Mouse (Mus musculus): ENCODE results near the gene Fry. TPM values are rescaled to one million over a fixed set of nuclear protein-coding genes. Genes with fewer than 3 reads are reported as not detected.

The Fry gene
- total and polyA plus RNA-seq, 2 experiments from 2014 or later, result 62.6 to 129 TPM

DNA sequence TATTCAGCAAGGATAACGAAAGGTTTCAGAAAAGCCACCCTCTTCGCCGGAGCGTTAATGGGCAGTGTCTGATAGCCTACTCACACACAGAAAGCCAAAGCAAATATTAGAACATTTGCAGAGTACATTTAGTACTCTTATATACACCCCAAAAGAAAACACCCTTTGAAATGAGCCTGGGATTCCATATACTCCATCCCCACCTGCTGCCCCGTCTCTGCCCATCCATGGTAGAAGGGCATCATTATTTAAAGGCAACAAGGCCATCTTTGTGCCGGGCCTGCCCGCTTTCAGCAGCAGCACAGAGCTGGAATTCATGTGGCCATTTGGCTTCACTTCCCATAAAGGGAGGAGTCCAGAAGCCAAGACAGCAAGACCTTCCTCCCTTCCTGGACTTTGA lies 219.3 kb downstream of the Fry start:
- ATAC-seq (ENCODE audit: low FRiP score) (no peak), DNase-seq (ENCODE audit: low spot score) (peak; percentile 20)
- Histone ChIP-seq H3K4me2 (ENCODE audit: low read depth, low read length, poor library complexity, severe bottlenecking) (no peak overlapping the region), H3K9ac (replicated peaks; ENCODE audit: low read length, poor library complexity, severe bottlenecking) (no peak overlapping the region), H3K36me3 (ENCODE audit: insufficient read depth, low read length) (peaks cover 4% of the 10 kb centered on the region; the same call in 1 of the 2 replicates), H3K27me3 (ENCODE audit: insufficient read depth, low read length) (no peaks in the 10 kb centered on the region), H3K4me1 (ENCODE audit: insufficient read depth, low read length) (no peaks in the 10 kb centered on the region), H3K9me3 (ENCODE audit: low read length) (no peaks in the 10 kb centered on the region), H3K27ac (ENCODE audit: low read depth, low read length) (no peak overlapping the region), H3K4me3 (ENCODE audit: low read depth, low read length) (no peak overlapping the region)
- WGBS, result 79% methylated on average over 7 of the region's 7 CpGs
- no peak for TF ChIP-seq CTCF (IDR thresholded peaks at IDR 0.05)

DNA sequence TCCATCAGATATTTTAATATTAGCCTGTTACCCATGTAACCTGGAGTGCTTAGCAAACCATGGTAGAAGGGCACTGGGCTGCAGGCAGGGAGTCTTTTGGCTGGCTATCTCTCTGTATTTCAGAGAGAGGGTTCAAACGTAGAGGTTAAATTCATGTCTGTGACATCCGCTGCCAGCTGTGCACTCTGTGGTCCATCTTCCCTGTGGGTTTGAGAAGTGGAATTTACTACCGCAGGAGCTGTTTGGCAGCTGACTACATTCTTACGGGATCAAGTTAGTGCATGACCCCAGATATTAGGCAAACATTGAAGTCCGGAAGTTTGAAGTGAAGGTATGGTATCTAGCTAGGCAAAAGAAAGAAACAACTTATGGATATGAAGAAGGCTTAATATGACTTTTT lies 222.5 kb downstream of the Fry start:
- H3K27ac ChIP-seq (ENCODE audit: low read depth, low read length), result no peak overlapping the region
- no peak for TF ChIP-seq CTCF (IDR thresholded peaks at IDR 0.05)
- 85% methylated on average over 5 of the region's 5 CpGs for WGBS
- no peak overlapping the region for H3K4me2 ChIP-seq (ENCODE audit: low read depth, low read length, poor library complexity, severe bottlenecking)
- H3K4me3 ChIP-seq (ENCODE audit: low read depth, low read length), result no peak overlapping the region
- H3K9ac ChIP-seq (replicated peaks; ENCODE audit: low read length, poor library complexity, severe bottlenecking), result no peak overlapping the region
- no peaks in the 10 kb centered on the region for H3K4me1 ChIP-seq (ENCODE audit: insufficient read depth, low read length)
- H3K27me3 ChIP-seq (ENCODE audit: insufficient read depth, low read length), result no peaks in the 10 kb centered on the region
- peaks cover 4% of the 10 kb centered on the region; the same call in 1 of the 2 replicates for H3K36me3 ChIP-seq (ENCODE audit: insufficient read depth, low read length)
- H3K9me3 ChIP-seq (ENCODE audit: low read length), result no peaks in the 10 kb centered on the region
- ATAC-seq (ENCODE audit: low FRiP score), result no peak
- DNase-seq (ENCODE audit: low spot score), result no peak

DNA sequence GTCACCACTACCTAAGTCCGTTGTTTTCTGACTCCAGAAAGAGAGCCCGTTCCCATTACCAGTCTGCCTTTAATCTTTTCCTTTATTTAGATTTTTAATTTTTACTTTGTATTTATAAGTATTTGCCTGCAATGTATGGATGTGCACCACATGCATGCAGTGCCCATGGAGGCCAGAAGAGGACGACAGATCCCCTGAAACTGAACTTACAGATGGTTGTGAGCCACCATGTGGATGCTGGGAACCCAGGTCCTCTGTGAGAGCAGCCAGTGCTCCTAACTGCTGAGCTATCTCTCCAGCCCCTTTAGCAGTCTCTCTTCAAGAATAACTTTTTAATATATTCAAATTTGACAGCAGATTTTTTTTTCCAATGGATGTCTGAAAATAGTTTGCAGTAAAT lies 223.7 kb downstream of the Fry start:
- ATAC-seq (ENCODE audit: low FRiP score) (no peak), DNase-seq (ENCODE audit: low spot score) (no peak)
- 87% methylated on average over 3 of the region's 3 CpGs for WGBS
- Histone ChIP-seq H3K4me2 (ENCODE audit: low read depth, low read length, poor library complexity, severe bottlenecking) (no peak overlapping the region), H3K9me3 (ENCODE audit: low read length) (no peaks in the 10 kb centered on the region), H3K4me1 (ENCODE audit: insufficient read depth, low read length) (no peaks in the 10 kb centered on the region), H3K9ac (replicated peaks; ENCODE audit: low read length, poor library complexity, severe bottlenecking) (no peak overlapping the region), H3K36me3 (ENCODE audit: insufficient read depth, low read length) (peaks cover 12% of the 10 kb centered on the region; the same call in 1 of the 2 replicates), H3K4me3 (ENCODE audit: low read depth, low read length) (no peak overlapping the region), H3K27me3 (ENCODE audit: insufficient read depth, low read length) (no peaks in the 10 kb centered on the region), H3K27ac (ENCODE audit: low read depth, low read length) (no peak overlapping the region)
- peak; percentile 51 for TF ChIP-seq CTCF (IDR thresholded peaks at IDR 0.05)

DNA sequence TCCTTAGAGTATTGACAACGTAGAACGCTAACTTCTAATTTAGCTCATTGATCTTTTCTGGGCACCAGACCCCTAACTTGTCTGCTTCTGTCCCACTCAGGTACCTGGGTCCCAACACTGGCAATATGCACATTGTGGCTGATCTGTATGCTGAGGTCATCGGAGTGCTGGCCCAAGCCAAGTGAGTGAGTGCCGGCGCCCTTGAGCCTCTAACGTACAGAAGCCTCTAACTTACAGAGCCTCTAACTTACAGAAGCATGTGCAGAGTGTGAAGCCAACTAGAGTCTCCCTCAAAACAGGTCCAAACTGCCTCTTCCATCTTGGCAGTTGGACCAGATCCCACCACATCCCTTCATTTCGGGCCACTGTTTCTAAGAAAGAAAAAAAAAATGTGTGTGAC lies 227.5 kb downstream of the Fry start:
- no peak for DNase-seq (ENCODE audit: low spot score)
- no peak overlapping the region for H3K4me3 ChIP-seq (ENCODE audit: low read depth, low read length)
- no peak overlapping the region for H3K27ac ChIP-seq (ENCODE audit: low read depth, low read length)
- H3K27me3 ChIP-seq (ENCODE audit: insufficient read depth, low read length), result no peaks in the 10 kb centered on the region
- WGBS, result 88% methylated on average over 7 of the region's 7 CpGs
- ATAC-seq (ENCODE audit: low FRiP score), result no peak
- TF ChIP-seq CTCF (IDR thresholded peaks at IDR 0.05), result no peak
- no peaks in the 10 kb centered on the region for H3K4me1 ChIP-seq (ENCODE audit: insufficient read depth, low read length)
- no peak overlapping the region for H3K4me2 ChIP-seq (ENCODE audit: low read depth, low read length, poor library complexity, severe bottlenecking)
- no peak overlapping the region for H3K9ac ChIP-seq (replicated peaks; ENCODE audit: low read length, poor library complexity, severe bottlenecking)
- no peaks in the 10 kb centered on the region for H3K9me3 ChIP-seq (ENCODE audit: low read length)
- H3K36me3 ChIP-seq (ENCODE audit: insufficient read depth, low read length), result peaks cover 28% of the 10 kb centered on the region

DNA sequence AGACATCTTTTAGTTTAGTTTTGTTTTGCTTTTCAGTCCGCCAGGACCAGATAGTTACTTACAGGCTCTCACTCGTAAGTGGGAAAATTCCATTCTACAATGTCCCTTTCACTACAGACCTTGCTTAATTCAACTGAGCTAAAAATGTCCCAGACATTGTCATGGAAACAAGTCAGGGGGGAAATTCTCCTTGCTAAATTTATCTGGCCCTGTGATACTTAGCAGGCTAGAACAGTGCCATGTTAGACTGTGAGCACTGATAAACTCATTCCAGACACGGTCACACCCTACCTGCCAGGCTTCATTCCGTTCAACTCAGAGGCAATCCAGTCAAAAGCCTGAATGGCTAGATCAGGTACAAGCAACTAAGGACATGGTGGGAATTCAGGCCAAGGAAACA lies 227.9 kb downstream of the Fry start:
- 74% methylated on average over 4 of the region's 4 CpGs for WGBS
- Histone ChIP-seq H3K4me2 (ENCODE audit: low read depth, low read length, poor library complexity, severe bottlenecking) (no peak overlapping the region), H3K9me3 (ENCODE audit: low read length) (no peaks in the 10 kb centered on the region), H3K9ac (replicated peaks; ENCODE audit: low read length, poor library complexity, severe bottlenecking) (no peak overlapping the region), H3K36me3 (ENCODE audit: insufficient read depth, low read length) (peaks cover 27% of the 10 kb centered on the region), H3K27me3 (ENCODE audit: insufficient read depth, low read length) (no peaks in the 10 kb centered on the region), H3K4me3 (ENCODE audit: low read depth, low read length) (no peak overlapping the region), H3K4me1 (ENCODE audit: insufficient read depth, low read length) (no peaks in the 10 kb centered on the region), H3K27ac (ENCODE audit: low read depth, low read length) (no peak overlapping the region)
- peak; percentile 9 for DNase-seq (ENCODE audit: low spot score)
- ATAC-seq (ENCODE audit: low FRiP score), result no peak
- no peak for TF ChIP-seq CTCF (IDR thresholded peaks at IDR 0.05)

DNA sequence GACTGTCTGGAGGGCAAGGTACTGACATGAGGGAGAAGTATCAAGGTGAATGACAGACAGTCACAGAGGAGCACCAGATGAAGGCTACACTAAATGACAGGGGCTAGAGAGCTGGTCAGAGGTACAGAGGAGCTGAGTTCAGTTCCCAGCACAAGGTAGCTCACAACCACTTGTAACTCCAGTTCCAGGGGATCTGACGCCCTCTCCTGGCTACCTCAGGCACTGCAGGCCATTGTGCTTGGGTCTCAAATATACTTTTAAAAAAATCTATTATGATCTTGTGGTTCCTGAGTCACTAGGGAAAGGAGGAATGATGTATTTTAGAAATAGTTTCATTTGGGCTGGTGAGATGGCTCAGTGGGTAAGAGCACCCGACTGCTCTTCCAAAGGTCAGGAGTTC lies 229.4 kb downstream of the Fry start:
- Histone ChIP-seq H3K9me3 (ENCODE audit: low read length) (no peaks in the 10 kb centered on the region), H3K4me3 (ENCODE audit: low read depth, low read length) (no peak overlapping the region), H3K4me1 (ENCODE audit: insufficient read depth, low read length) (no peaks in the 10 kb centered on the region), H3K27ac (ENCODE audit: low read depth, low read length) (no peak overlapping the region), H3K27me3 (ENCODE audit: insufficient read depth, low read length) (no peaks in the 10 kb centered on the region), H3K36me3 (ENCODE audit: insufficient read depth, low read length) (peaks cover 31% of the 10 kb centered on the region), H3K4me2 (ENCODE audit: low read depth, low read length, poor library complexity, severe bottlenecking) (no peak overlapping the region), H3K9ac (replicated peaks; ENCODE audit: low read length, poor library complexity, severe bottlenecking) (no peak overlapping the region)
- DNase-seq (ENCODE audit: low spot score), result no peak
- peak; percentile 43 for TF ChIP-seq CTCF (IDR thresholded peaks at IDR 0.05)
- WGBS, result 93% methylated on average over 2 of the region's 2 CpGs
- no peak for ATAC-seq (ENCODE audit: low FRiP score)

All from midbrain, postnatal 0 days (tissue).